Mouse (Mus musculus) lung, embryonic 15.5 days (tissue): Measurements from ENCODE around the gene Krt83. TPM values are rescaled to one million over a fixed set of nuclear protein-coding genes. Genes with fewer than 3 reads are reported as not detected.

Experiments used
- ATAC-seq: fragments of 200-750 bp; cut with Nextera tagmentation; 2 replicates; pipeline ENCODE4 v1.8.0; 2017; ENCODE audit warnings: moderate number of reproducible peaks, borderline replicate concordance; ENCODE audit not compliant: low FRiP score, low TSS enrichment; ENCODE audit errors: extremely low read depth
- H3K27ac ChIP-seq: fragments of 300-500 bp; sonication (generic); 2 replicates; pipeline ENCODE4 v1.5.1; 2015; ENCODE audit warnings: moderate library complexity, mild to moderate bottlenecking, inconsistent platforms
- H3K27me3 ChIP-seq: fragments of 300-500 bp; sonication (generic); 2 replicates; pipeline ENCODE4 v1.6.1; 2015; ENCODE audit warnings: inconsistent platforms
- H3K36me3 ChIP-seq: fragments of 300-500 bp; sonication (generic); 2 replicates; pipeline ENCODE4 v1.6.1; 2015; ENCODE audit warnings: inconsistent platforms
- H3K4me1 ChIP-seq: fragments of 300-500 bp; sonication (generic); 2 replicates; pipeline ENCODE4 v1.6.1; 2015; ENCODE audit warnings: inconsistent platforms
- H3K4me2 ChIP-seq: fragments of 300-500 bp; sonication (generic); 2 replicates; pipeline ENCODE4 v1.6.1; 2015; ENCODE audit warnings: inconsistent platforms, mild to moderate bottlenecking, moderate library complexity
- H3K4me3 ChIP-seq: fragments of 300-500 bp; sonication (generic); 2 replicates; pipeline ENCODE4 v1.5.1; 2015; ENCODE audit warnings: mild to moderate bottlenecking, inconsistent platforms
- H3K9ac ChIP-seq: fragments of 300-500 bp; sonication (generic); 2 replicates; pipeline ENCODE4 v1.6.1; 2015; ENCODE audit warnings: inconsistent platforms
- H3K9me3 ChIP-seq: fragments of 300-500 bp; sonication (generic); 2 replicates; pipeline ENCODE4 v1.6.1; 2016; ENCODE audit warnings: inconsistent platforms
- WGBS: fragments of 180-500 bp; shearing (Covaris S2); methylation state at CpG from one replicate; pipeline ENCODE4 v1.1.7; 2015; 5-methylcytosine and 5-hydroxymethylcytosine counted together
- polyA plus RNA-seq: library from polyadenylated mRNA; unstranded; fragments of >200 nt; fragmentation: Nextera tagmentation; extraction: Ambion mirVana; gene quantifications from 2 replicates; pipeline ENCODE4 v1.2.1, GENCODE M21; 2015

Gene Krt83
- polyA plus RNA-seq, 1 experiment from 2014 or later, result not detected

- Histone ChIP-seq H3K9ac (no peak overlapping the region), H3K27me3 (no peaks in the 10 kb centered on the region), H3K4me2 (no peak overlapping the region), H3K4me1 (peaks cover 5% of the 10 kb centered on the region), H3K27ac (no peak overlapping the region), H3K36me3 (no peaks in the 10 kb centered on the region), H3K4me3 (no peak overlapping the region), H3K9me3 (no peaks in the 10 kb centered on the region)
- 76% methylated on average over 8 of the region's 8 CpGs for WGBS
- no peak for ATAC-seq
These were observed 4.0 kb upstream of the Krt83 start for GRCm38 (mm10) chr15:101495266-101495665.

- H3K4me2 ChIP-seq, result no peak overlapping the region
- peaks cover 5% of the 10 kb centered on the region for H3K4me1 ChIP-seq
- no peak overlapping the region for H3K9ac ChIP-seq
- H3K36me3 ChIP-seq, result no peaks in the 10 kb centered on the region
- WGBS, result 69% methylated on average over 1 of the region's 1 CpGs
- no peaks in the 10 kb centered on the region for H3K27me3 ChIP-seq
- no peak overlapping the region for H3K4me3 ChIP-seq
- H3K9me3 ChIP-seq, result no peaks in the 10 kb centered on the region
- ATAC-seq, result no peak
- H3K27ac ChIP-seq, result no peak overlapping the region
These were observed 2.9 kb upstream of the Krt83 start for GRCm38 (mm10) chr15:101494203-101494602.

GRCm38 (mm10) chr15:101493713-101494112 is 2.4 kb upstream of the Krt83 start:
- no peak for ATAC-seq
- 89% methylated on average over 6 of the region's 6 CpGs for WGBS
- Histone ChIP-seq H3K9ac (no peak overlapping the region), H3K4me2 (no peak overlapping the region), H3K27ac (no peak overlapping the region), H3K4me1 (peaks cover 5% of the 10 kb centered on the region), H3K27me3 (no peaks in the 10 kb centered on the region), H3K9me3 (no peaks in the 10 kb centered on the region), H3K4me3 (no peak overlapping the region), H3K36me3 (no peaks in the 10 kb centered on the region)

GRCm38 (mm10) chr15:101492718-101493117 is 1.4 kb upstream of the Krt83 start:
- H3K27ac ChIP-seq, result no peak overlapping the region
- H3K4me2 ChIP-seq, result no peak overlapping the region
- 32% methylated on average over 8 of the region's 8 CpGs for WGBS
- H3K36me3 ChIP-seq, result no peaks in the 10 kb centered on the region
- H3K4me3 ChIP-seq, result no peak overlapping the region
- no peaks in the 10 kb centered on the region for H3K9me3 ChIP-seq
- no peaks in the 10 kb centered on the region for H3K27me3 ChIP-seq
- ATAC-seq, result no peak
- H3K4me1 ChIP-seq, result peaks cover 5% of the 10 kb centered on the region
- H3K9ac ChIP-seq, result no peak overlapping the region

- Histone ChIP-seq H3K9ac (no peak overlapping the region), H3K36me3 (no peaks in the 10 kb centered on the region), H3K27me3 (no peaks in the 10 kb centered on the region), H3K9me3 (no peaks in the 10 kb centered on the region), H3K4me3 (no peak overlapping the region), H3K27ac (no peak overlapping the region), H3K4me1 (no peaks in the 10 kb centered on the region), H3K4me2 (no peak overlapping the region)
- no peak for ATAC-seq
- 74% methylated on average over 11 of the region's 11 CpGs for WGBS
These were observed 5.2 kb downstream of the Krt83 start for GRCm38 (mm10) chr15:101485911-101486635.

GRCm38 (mm10) chr15:101484939-101485338 is 6.4 kb downstream of the Krt83 start:
- Histone ChIP-seq H3K4me2 (no peak overlapping the region), H3K27me3 (no peaks in the 10 kb centered on the region), H3K27ac (no peak overlapping the region), H3K9me3 (no peaks in the 10 kb centered on the region), H3K36me3 (no peaks in the 10 kb centered on the region), H3K9ac (no peak overlapping the region), H3K4me3 (no peak overlapping the region), H3K4me1 (no peaks in the 10 kb centered on the region)
- 77% methylated on average over 1 of the region's 1 CpGs for WGBS
- ATAC-seq, result no peak

- H3K27me3 ChIP-seq, result peaks cover 7% of the 10 kb centered on the region
- H3K9me3 ChIP-seq, result no peaks in the 10 kb centered on the region
- ATAC-seq, result no peak
- H3K4me3 ChIP-seq, result no peak overlapping the region
- H3K4me2 ChIP-seq, result no peak overlapping the region
- 55% methylated on average over 1 of the region's 1 CpGs for WGBS
- no peak overlapping the region for H3K27ac ChIP-seq
- H3K9ac ChIP-seq, result no peak overlapping the region
- H3K4me1 ChIP-seq, result peaks cover 4% of the 10 kb centered on the region
- H3K36me3 ChIP-seq, result no peaks in the 10 kb centered on the region
These were observed 7.7 kb downstream of the Krt83 start for GRCm38 (mm10) chr15:101483646-101484045.

- Histone ChIP-seq H3K4me2 (no peak overlapping the region), H3K27me3 (peaks cover 17% of the 10 kb centered on the region), H3K27ac (no peak overlapping the region), H3K4me1 (peaks cover 4% of the 10 kb centered on the region), H3K9ac (no peak overlapping the region), H3K36me3 (no peaks in the 10 kb centered on the region), H3K9me3 (no peaks in the 10 kb centered on the region), H3K4me3 (no peak overlapping the region)
- ATAC-seq, result no peak
- 34% methylated on average over 4 of the region's 4 CpGs for WGBS
These were observed 9.3 kb downstream of the Krt83 start for GRCm38 (mm10) chr15:101482056-101482455.

GRCm38 (mm10) chr15:101479666-101480060 is 11.6 kb downstream of the Krt83 start:
- H3K4me3 ChIP-seq, result no peak overlapping the region; the same call in 1 of the 2 replicates
- peaks cover 4% of the 10 kb centered on the region for H3K4me1 ChIP-seq
- H3K27ac ChIP-seq, result no peak overlapping the region
- no peaks in the 10 kb centered on the region for H3K9me3 ChIP-seq
- WGBS, result 27% methylated on average over 11 of the region's 11 CpGs
- peaks cover 17% of the 10 kb centered on the region for H3K27me3 ChIP-seq
- H3K9ac ChIP-seq, result no peak overlapping the region
- peak overlapping the region; percentile 54 for H3K4me2 ChIP-seq
- ATAC-seq, result no peak
- no peaks in the 10 kb centered on the region for H3K36me3 ChIP-seq

- H3K4me3 ChIP-seq, result peak overlapping the region; percentile 22
- H3K36me3 ChIP-seq, result no peaks in the 10 kb centered on the region
- 4% methylated on average over 31 of the region's 31 CpGs for WGBS
- H3K27me3 ChIP-seq, result peaks cover 17% of the 10 kb centered on the region
- H3K27ac ChIP-seq, result no peak overlapping the region
- H3K9ac ChIP-seq, result no peak overlapping the region
- H3K4me1 ChIP-seq, result peaks cover 4% of the 10 kb centered on the region
- peak overlapping the region; percentile 54 for H3K4me2 ChIP-seq
- no peak for ATAC-seq
- no peaks in the 10 kb centered on the region for H3K9me3 ChIP-seq
These were observed 12.2 kb downstream of the Krt83 start for GRCm38 (mm10) chr15:101479007-101479665.

- H3K4me2 ChIP-seq, result no peak within 1 kb of the TSS
- H3K27me3 ChIP-seq, result 0 out of 2 replicates have a peak, but pooled peaks cover 5% of the 10 kb centered on the region
- no peaks in the 10 kb centered on the region for H3K9me3 ChIP-seq
- H3K27ac ChIP-seq, result no peak within 1 kb of the TSS
- no peak within 1 kb of the TSS for H3K9ac ChIP-seq
- 23% methylated on average over 10 of the region's 10 CpGs for WGBS
- H3K4me1 ChIP-seq, result no peaks in the 10 kb centered on the region
- no peaks in the 10 kb centered on the region for H3K36me3 ChIP-seq
- no peak within 1 kb of the TSS for H3K4me3 ChIP-seq
- no peak for ATAC-seq
These were observed 18.3 kb downstream of the Krt83 start, which contains the start of gene Krt86 for GRCm38 (mm10) chr15:101472952-101473528. Krt86 (plus strand) TSS chr15:101473478.

GRCm38 (mm10) chr15:101469093-101469492 is 22.2 kb downstream of the Krt83 start:
- Histone ChIP-seq H3K9me3 (no peaks in the 10 kb centered on the region), H3K4me1 (no peaks in the 10 kb centered on the region), H3K36me3 (no peaks in the 10 kb centered on the region), H3K4me3 (no peak overlapping the region), H3K27ac (no peak overlapping the region), H3K4me2 (no peak overlapping the region), H3K9ac (no peak overlapping the region), H3K27me3 (no peaks in the 10 kb centered on the region)
- ATAC-seq, result no peak
- WGBS, result 74% methylated on average over 4 of the region's 4 CpGs
